Mouse (Mus musculus) lung, postnatal 25 days (tissue): ENCODE measurements around the gene Dpm3.
A peak's percentile ranks its signal among the peaks of the same experiment; 100 is the strongest.

Experiments
- DNase-seq: peaks from one replicate; pipeline ENCODE4 v3.0.0; 2022; ENCODE audit warnings: low spot score

Dpm3 gene

GRCm38 (mm10) chr3:89231772-89232275 lies 27.3 kb upstream of the Dpm3 start:
- no peak for DNase-seq

GRCm38 (mm10) chr3:89232614-89233013 lies 26.5 kb upstream of the Dpm3 start:
- DNase-seq: peak; percentile 60

- peak; percentile 53 for DNase-seq
Measured at GRCm38 (mm10) chr3:89233562-89234110, 25.5 kb upstream of the Dpm3 start.

- no peak for DNase-seq
Measured at GRCm38 (mm10) chr3:89236516-89236915, 22.6 kb upstream of the Dpm3 start.

GRCm38 (mm10) chr3:89237682-89238081 lies 21.5 kb upstream of the Dpm3 start:
- no peak for DNase-seq

- no peak for DNase-seq
Measured at GRCm38 (mm10) chr3:89238494-89238893, 20.7 kb upstream of the Dpm3 start.

- DNase-seq: peak; percentile 79
Measured at GRCm38 (mm10) chr3:89242331-89242895, 16.7 kb upstream of the Dpm3 start.

GRCm38 (mm10) chr3:89243609-89244008 lies 15.5 kb upstream of the Dpm3 start:
- peak; percentile 83 for DNase-seq

- no peak for DNase-seq
Measured at GRCm38 (mm10) chr3:89244158-89244981, 14.8 kb upstream of the Dpm3 start.

GRCm38 (mm10) chr3:89244982-89245687 lies 14.0 kb upstream of the Dpm3 start:
- no peak for DNase-seq

GRCm38 (mm10) chr3:89245688-89246171 lies 13.4 kb upstream of the Dpm3 start, which contains the start of gene Krtcap2:
Gene Krtcap2 (plus strand): TSS chr3:89245966.
- DNase-seq: no peak

GRCm38 (mm10) chr3:89246261-89247100 lies 12.7 kb upstream of the Dpm3 start, which contains the start of gene Trim46:
Gene Trim46 (minus strand): TSS chr3:89246309.
- DNase-seq: peak; percentile 92

- no peak for DNase-seq
Measured at GRCm38 (mm10) chr3:89247466-89247865, 11.7 kb upstream of the Dpm3 start.

GRCm38 (mm10) chr3:89250435-89251040 lies 8.6 kb upstream of the Dpm3 start:
- peak; percentile 88 for DNase-seq

GRCm38 (mm10) chr3:89251365-89251895 lies 7.7 kb upstream of the Dpm3 start:
- DNase-seq: peak; percentile 87

- no peak for DNase-seq
Measured at GRCm38 (mm10) chr3:89254994-89255393, 4.2 kb upstream of the Dpm3 start.

GRCm38 (mm10) chr3:89256177-89256576 lies 3.0 kb upstream of the Dpm3 start:
- DNase-seq: no peak

- no peak for DNase-seq
Measured at GRCm38 (mm10) chr3:89260211-89260610, 1.1 kb downstream of the Dpm3 start.

- no peak for DNase-seq
Measured at GRCm38 (mm10) chr3:89262417-89262816, 3.3 kb downstream of the Dpm3 start.

GRCm38 (mm10) chr3:89266439-89266893 lies 7.3 kb downstream of the Dpm3 start:
- peak; percentile 89 for DNase-seq
